Mouse (Mus musculus) kidney, postnatal 14 days (tissue): ENCODE measurements around the gene Scin.

Experiments used
- DNase-seq: peaks from one replicate; pipeline ENCODE4 v3.0.0; 2022; ENCODE audit warnings: mixed read lengths

Scin gene

DNA sequence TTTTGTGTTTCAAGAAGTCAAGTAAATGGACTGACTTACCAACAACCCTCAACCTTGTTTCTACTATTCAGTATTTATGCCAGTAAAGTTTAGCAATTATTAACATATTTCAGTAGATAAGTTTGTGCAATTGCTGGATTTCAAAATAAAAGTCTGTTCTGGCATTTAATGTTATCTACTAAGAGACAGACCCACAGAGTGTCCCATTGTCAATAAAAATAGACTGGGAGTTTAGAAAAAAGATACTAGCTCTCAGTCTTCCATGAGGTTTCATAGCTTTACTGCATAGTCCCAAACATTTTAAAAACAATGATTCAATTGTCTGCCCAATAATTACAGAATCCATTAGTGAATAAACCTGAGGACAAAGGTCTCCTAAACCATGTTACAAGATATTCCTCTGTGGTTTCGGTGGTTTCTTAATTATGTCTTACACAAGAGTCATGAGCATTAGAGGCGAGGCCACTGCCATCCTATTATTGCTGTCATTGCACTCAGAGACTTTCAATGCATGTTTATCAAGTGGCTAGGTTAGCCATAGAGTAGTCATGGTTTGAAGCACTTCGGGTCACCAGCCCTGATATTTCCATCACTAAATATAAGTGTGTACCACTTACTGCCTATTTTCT is 110.9 kb downstream of the Scin start:
- DNase-seq: no peak

DNA sequence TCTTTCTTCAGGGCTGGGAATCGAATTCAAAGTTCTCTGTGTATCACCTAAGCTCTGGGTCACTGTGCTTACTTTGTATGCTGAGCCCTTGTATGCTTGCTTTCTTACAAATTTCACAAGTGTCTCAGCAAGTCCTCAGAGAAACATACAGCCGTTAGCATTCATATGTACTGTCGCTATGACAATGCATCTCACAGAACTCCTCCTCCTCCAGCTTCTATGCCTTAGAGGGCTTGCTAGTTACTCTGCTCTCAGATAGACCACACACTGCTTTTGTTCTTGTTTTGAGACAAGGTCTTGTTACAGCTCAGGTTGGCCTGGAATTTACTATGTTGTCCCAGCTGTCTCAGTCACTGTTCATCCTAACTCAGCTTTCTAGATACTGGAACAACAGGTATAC is 111.7 kb downstream of the Scin start:
- no peak for DNase-seq

DNA sequence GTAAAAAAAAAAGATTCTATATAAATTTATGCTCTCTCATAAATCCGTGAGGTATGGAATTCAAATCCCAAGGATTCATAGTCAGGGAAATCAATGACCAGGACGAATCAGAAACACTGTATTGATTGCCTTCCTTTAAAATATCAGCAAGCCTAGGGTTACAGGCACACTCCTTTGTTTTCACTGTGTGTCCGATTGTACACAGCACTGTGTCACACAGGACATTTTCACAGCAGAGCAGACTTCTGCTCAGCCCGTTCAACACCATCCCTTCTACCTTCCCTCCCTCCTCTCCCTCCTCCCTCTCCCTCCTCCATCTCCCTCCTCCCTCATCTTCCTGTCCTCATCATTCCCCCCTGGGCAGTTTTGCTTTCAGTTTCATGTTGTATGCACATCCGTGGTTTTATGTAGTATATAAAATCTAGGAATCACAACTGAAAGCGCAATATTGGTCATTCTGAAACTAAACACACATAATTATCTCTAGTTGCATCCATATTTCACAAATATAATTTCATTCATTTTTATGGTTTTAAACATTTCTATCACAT is 116.0 kb downstream of the Scin start:
- DNase-seq: no peak

DNA sequence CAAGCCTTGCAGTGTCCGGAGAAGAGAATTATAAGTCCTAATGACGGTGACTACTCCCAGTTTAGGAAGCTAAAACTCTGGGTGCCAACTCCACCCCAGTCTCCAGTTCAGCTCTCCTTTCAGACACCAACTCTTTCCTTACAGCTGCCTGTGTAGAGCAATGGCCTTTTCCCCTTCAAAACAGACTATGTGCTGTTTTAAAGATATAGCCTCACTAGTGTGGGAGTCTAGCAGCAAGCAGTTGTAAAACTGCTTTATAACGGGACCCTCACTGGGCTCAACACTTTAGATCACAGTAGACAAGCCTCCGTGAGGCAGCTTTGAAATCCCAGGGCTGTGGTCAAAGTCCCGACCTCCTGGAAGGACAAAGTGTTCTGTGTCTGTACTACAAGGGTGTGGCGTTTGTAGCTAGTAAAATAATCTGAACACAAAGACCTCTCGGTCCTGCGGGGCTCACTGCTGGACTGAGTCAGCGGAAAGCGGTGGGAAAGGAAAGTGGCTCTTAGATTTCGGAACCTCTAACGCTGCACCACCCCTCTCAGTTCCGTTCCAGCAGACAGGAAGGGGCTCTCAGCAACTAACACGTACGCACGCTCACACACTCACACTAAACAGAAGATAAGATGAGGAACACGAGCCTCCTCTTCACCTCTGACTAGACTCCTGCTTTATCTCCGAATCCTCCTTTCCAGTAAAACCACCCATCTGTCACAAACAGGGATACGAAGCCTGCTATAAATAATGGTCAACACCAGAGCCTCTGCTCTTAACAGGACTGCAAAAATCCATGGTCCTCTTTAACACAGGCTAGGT is 117.2 kb downstream of the Scin start:
- DNase-seq: peak; percentile 77

DNA sequence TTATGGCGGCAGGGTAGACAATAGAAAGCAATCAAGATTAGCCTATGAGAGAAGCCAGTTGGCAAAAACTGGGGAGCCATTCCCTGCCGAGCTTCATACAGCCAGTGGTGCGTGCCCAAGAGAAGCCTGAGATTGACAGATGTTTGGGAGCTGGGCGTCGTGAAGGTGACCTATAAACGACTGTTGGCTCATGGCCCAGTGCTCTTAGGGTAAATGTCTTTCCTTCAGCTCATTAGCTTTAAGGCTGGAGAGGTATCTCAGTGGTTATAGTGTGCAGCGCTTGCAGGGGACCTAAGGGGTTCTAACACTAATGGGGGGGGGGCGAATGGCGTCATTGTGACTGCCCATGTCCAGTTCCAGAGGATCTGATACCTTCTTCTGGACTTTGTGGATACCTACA is 118.0 kb downstream of the Scin start:
- DNase-seq: no peak

DNA sequence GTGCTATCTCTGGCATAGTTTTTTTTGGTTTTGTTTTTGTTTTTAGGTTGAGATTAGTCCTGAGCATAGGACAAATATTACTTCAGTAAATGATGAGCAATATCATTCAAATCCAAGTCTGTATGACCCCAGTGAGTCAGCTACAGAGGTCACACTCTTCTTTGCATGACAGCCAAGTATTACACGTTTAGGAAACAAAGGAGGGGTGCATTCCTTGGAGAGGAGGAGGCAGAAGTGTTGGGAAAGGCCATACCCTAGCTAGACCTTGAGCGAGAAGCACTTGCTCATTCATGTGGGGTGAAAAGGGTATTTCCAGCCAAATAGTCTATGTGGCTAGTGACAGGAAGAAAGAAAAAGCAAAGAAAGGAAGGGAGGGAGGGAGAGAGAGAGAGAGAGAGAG is 124.2 kb downstream of the Scin start:
- no peak for DNase-seq
